In genomic region chr6:71738611-71739010, GRCm38 (mm10) we compare ENCODE assay signal across 19 mouse cellular contexts. TPM values are rescaled to one million over a fixed set of nuclear protein-coding genes. Genes with fewer than 3 reads are reported as not detected.
DNase-seq lines count a peak whose midpoint lies in the region; ATAC-seq and TF ChIP-seq lines count a peak whose summit lies in the region.
"Had no signal": no experiment of that assay in that cellular context is flagged by ENCODE, and none has a peak within 500 bp of the region (broad histone marks: within the 10 kb centered on the region; RNA-seq: fewer than 3 reads in every experiment).

No protein-coding gene starts in this region.

- no peak for TF ChIP-seq CTCF in cerebellum, adult 2 months (IDR thresholded peaks at IDR 0.05; ENCODE audit: borderline replicate concordance, insufficient read depth, low read depth, low read length)
- TF ChIP-seq CTCF in thymus, adult 2 months (IDR thresholded peaks at IDR 0.05; ENCODE audit: borderline replicate concordance, control insufficient read depth, extremely low read depth, insufficient read depth, low read length, poor library complexity): no peak

- H3K27ac ChIP-seq in cerebellum, adult 2 months (ENCODE audit: insufficient read depth, low read length): no peak overlapping the region
- no peak overlapping the region for H3K27ac ChIP-seq in thymus, adult 2 months (ENCODE audit: control insufficient read depth, insufficient read depth, low read length)
- H3K27ac ChIP-seq: forebrain, embryonic 12.5 days; kidney, embryonic 15.5 days; stomach, postnatal 0 days had no signal

- peak; percentile 27 to 37 for DNase-seq in cerebellum, adult 2 months
- peak; percentile 16 for DNase-seq in kidney, postnatal 10 days
- DNase-seq in kidney, postnatal 36 days: no peak
- DNase-seq in thymus, postnatal 14 days: peak; percentile 58
- DNase-seq in thymus, adult 2 months: no peak
- no peak for DNase-seq in spleen, postnatal 4 days (ENCODE audit: low spot score in 2 of 2)
- no peak for DNase-seq in right cerebral cortex, adult 2 months (ENCODE audit: low spot score in 2 of 2)
- DNase-seq: adrenal gland, postnatal 36 days; heart, postnatal 10 days; lung, adult 2 months; lung, postnatal 36 days; right cerebral cortex, postnatal 4 days had no signal

- ATAC-seq in cerebellum, adult (ENCODE audit: insufficient number of reproducible peaks, low FRiP score, low TSS enrichment): no peak
- ATAC-seq: intestine, postnatal 0 days; midbrain, embryonic 16.5 days had no signal

- WGBS in cerebellum, adult 2 months: 32% methylated on average over 4 of the region's 4 CpGs
- WGBS in thymus, adult 2 months: 25% methylated on average over 4 of the region's 4 CpGs

- H3K36me3 ChIP-seq in thymus, adult 2 months (ENCODE audit: control insufficient read depth, insufficient read depth, low read length): no peaks in the 10 kb centered on the region
- H3K36me3 ChIP-seq: forebrain, embryonic 12.5 days; G1E; kidney, embryonic 15.5 days had no signal

- H3K4me1 ChIP-seq in cerebellum, adult 2 months (ENCODE audit: control insufficient read depth, insufficient read depth, low read length): peaks cover 24% of the 10 kb centered on the region
- H3K4me1 ChIP-seq in thymus, adult 2 months (replicated peaks; ENCODE audit: control insufficient read depth, insufficient read depth, low read length): peaks cover 29% of the 10 kb centered on the region

- no peaks in the 10 kb centered on the region for H3K27me3 ChIP-seq in cerebellum, adult 2 months (ENCODE audit: control insufficient read depth, insufficient read depth, low read length)
- H3K27me3 ChIP-seq in thymus, adult 2 months (ENCODE audit: control insufficient read depth, insufficient read depth, low read length): no peaks in the 10 kb centered on the region
- H3K27me3 ChIP-seq: forebrain, embryonic 12.5 days; kidney, embryonic 15.5 days had no signal

- TF ChIP-seq POLR2A in cerebellum, adult 2 months (IDR thresholded peaks at IDR 0.05; ENCODE audit: borderline replicate concordance, insufficient read depth, low read length): no peak
- TF ChIP-seq POLR2A in thymus, adult 2 months (IDR thresholded peaks at IDR 0.05; ENCODE audit: control insufficient read depth, extremely low read depth, insufficient read depth, low read length, poor library complexity): no peak

- no peak overlapping the region for H3K4me3 ChIP-seq in cerebellum, adult 2 months (replicated peaks; ENCODE audit: insufficient read depth, low read depth, low read length)
- H3K4me3 ChIP-seq in thymus, adult 2 months (ENCODE audit: control insufficient read depth, insufficient read depth, low read length): no peak overlapping the region
- H3K4me3 ChIP-seq: forebrain, embryonic 12.5 days; kidney, embryonic 15.5 days had no signal

RNA-seq across cellular contexts. Expression of gene Reep1, which starts 31.2 kb away (rescaled TPM):
- 74.0 and 82.1 TPM in 2 replicates for polyA plus RNA-seq in cerebellum, adult 2 months (2012; rRNA removed)
- polyA plus RNA-seq in thymus, adult 2 months (2012; rRNA removed): 2.1 TPM in 2 replicates
- polyA plus RNA-seq: G1E had no signal

Comparison
In these comparisons a context has a peak if more than half of its experiments do, and no peak if none do; other contexts are left out.
1. DNase-seq: peak in cerebellum, adult 2 months (2 of 2), kidney, postnatal 10 days (single experiment) and thymus, postnatal 14 days (single experiment); none in kidney, postnatal 36 days (0 of 2), thymus, adult 2 months (single experiment), spleen, postnatal 4 days (0 of 2) and right cerebral cortex, adult 2 months (0 of 2).
2. RNA of gene Reep1, which starts 31.2 kb away (polyA plus RNA-seq): 74.0 to 82.1 TPM in cerebellum, adult 2 months; 2.1 TPM in thymus, adult 2 months; every median in the first group is over 10 times any median in the second.